Comparison of ENCODE assay signal across 9 mouse cellular contexts in genomic region chr19:10022414-10023303, GRCm38 (mm10). TPM values are rescaled to one million over a fixed set of nuclear protein-coding genes. Genes with fewer than 3 reads are reported as not detected.
DNase-seq lines count a peak whose midpoint lies in the region; ATAC-seq and TF ChIP-seq lines count a peak whose summit lies in the region.
"Had no signal": no experiment of that assay in that cellular context is flagged by ENCODE, and none has a peak within 500 bp of the region (broad histone marks: within the 10 kb centered on the region; RNA-seq: fewer than 3 reads in every experiment).

No protein-coding gene starts in this region.

- 49% methylated on average over 5 of the region's 5 CpGs for WGBS in bone marrow, adult 2 months
- 71% methylated on average over 5 of the region's 5 CpGs for WGBS in heart, embryonic 10.5 days
- 67% methylated on average over 5 of the region's 5 CpGs for WGBS in kidney, embryonic 16.5 days
- WGBS in liver, embryonic 15.5 days (ENCODE audit: insufficient replicate concordance): 68% methylated on average over 5 of the region's 5 CpGs
- 72% methylated on average over 5 of the region's 5 CpGs for WGBS in stomach, embryonic 16.5 days

- TF ChIP-seq CTCF in bone marrow, adult 2 months (IDR thresholded peaks at IDR 0.05; ENCODE audit: control insufficient read depth, insufficient read depth, low read length): no peak

- peaks cover 4% of the 10 kb centered on the region; the same call in 1 of the 2 replicates for H3K27me3 ChIP-seq in heart, embryonic 10.5 days (ENCODE audit: insufficient read depth, poor library complexity, severe bottlenecking)
- H3K27me3 ChIP-seq in kidney, embryonic 16.5 days (ENCODE audit: insufficient read depth, low read length): no peaks in the 10 kb centered on the region
- H3K27me3 ChIP-seq in liver, embryonic 15.5 days: no peaks in the 10 kb centered on the region
- no peaks in the 10 kb centered on the region for H3K27me3 ChIP-seq in stomach, embryonic 16.5 days (ENCODE audit: control insufficient read depth, insufficient read depth, low read length)

- no peak for TF ChIP-seq POLR2A in bone marrow, adult 2 months (IDR thresholded peaks at IDR 0.05; ENCODE audit: borderline replicate concordance, control insufficient read depth, low read depth, low read length)

- H3K4me3 ChIP-seq in bone marrow, adult 2 months (replicated peaks; ENCODE audit: control insufficient read depth, low read depth, low read length): no peak overlapping the region
- no peak overlapping the region for H3K4me3 ChIP-seq in heart, embryonic 10.5 days
- H3K4me3 ChIP-seq in kidney, embryonic 16.5 days (ENCODE audit: low read length): no peak overlapping the region
- H3K4me3 ChIP-seq in liver, embryonic 15.5 days (replicated peaks): peak overlapping the region; percentile 4; the same call in 1 of the 2 replicates
- no peak overlapping the region for H3K4me3 ChIP-seq in stomach, embryonic 16.5 days (replicated peaks; ENCODE audit: low read length)
- H3K4me3 ChIP-seq: neural tube, embryonic 12.5 days had no signal

- H3K27ac ChIP-seq in bone marrow, adult 2 months (ENCODE audit: control insufficient read depth, insufficient read depth, low read depth, low read length, poor library complexity): peak overlapping the region; percentile 39; the same call in 1 of the 2 replicates
- peak overlapping the region; percentile 72; the same call in 1 of the 2 replicates for H3K27ac ChIP-seq in heart, embryonic 10.5 days
- peak overlapping the region; percentile 2 for H3K27ac ChIP-seq in kidney, embryonic 16.5 days (ENCODE audit: low read length)
- H3K27ac ChIP-seq in liver, embryonic 15.5 days (replicated peaks): peak overlapping the region; percentile 56
- peak overlapping the region; percentile 66; the same call in 1 of the 2 replicates for H3K27ac ChIP-seq in stomach, embryonic 16.5 days (ENCODE audit: low read length)
- H3K27ac ChIP-seq: neural tube, embryonic 12.5 days had no signal

- H3K9me3 ChIP-seq in heart, embryonic 10.5 days: no peaks in the 10 kb centered on the region
- no peaks in the 10 kb centered on the region for H3K9me3 ChIP-seq in kidney, embryonic 16.5 days (ENCODE audit: low read length)
- no peaks in the 10 kb centered on the region for H3K9me3 ChIP-seq in liver, embryonic 15.5 days (replicated peaks)
- no peaks in the 10 kb centered on the region for H3K9me3 ChIP-seq in stomach, embryonic 16.5 days (replicated peaks; ENCODE audit: control insufficient read depth, low read length)
- H3K9me3 ChIP-seq: neural tube, embryonic 12.5 days had no signal

- H3K36me3 ChIP-seq in heart, embryonic 10.5 days: peaks cover 7% of the 10 kb centered on the region
- H3K36me3 ChIP-seq in kidney, embryonic 16.5 days (ENCODE audit: insufficient read depth, low read length): no peaks in the 10 kb centered on the region
- H3K36me3 ChIP-seq in liver, embryonic 15.5 days (replicated peaks): peaks cover 94% of the 10 kb centered on the region
- no peaks in the 10 kb centered on the region for H3K36me3 ChIP-seq in stomach, embryonic 16.5 days (ENCODE audit: control insufficient read depth, insufficient read depth, low read length)

- peak; percentile 49 for DNase-seq in left cerebral cortex, adult 18-20 months (ENCODE audit: low spot score in 2 of 2)
- DNase-seq in left cerebral cortex, adult 11 months (ENCODE audit: low spot score): no peak
- DNase-seq in heart, embryonic 10.5 days (ENCODE audit: low spot score): no peak
- DNase-seq in urinary bladder, postnatal 36 days (ENCODE audit: low spot score in 2 of 2): no peak

- H3K9ac ChIP-seq in kidney, embryonic 16.5 days (replicated peaks; ENCODE audit: low read length): no peak overlapping the region; the same call in 1 of the 2 replicates
- 0 out of 2 replicates have a peak overlapping the region, but pooled peaks have one; percentile 13 for H3K9ac ChIP-seq in liver, embryonic 15.5 days
- peak overlapping the region; percentile 22; the same call in 1 of the 2 replicates for H3K9ac ChIP-seq in stomach, embryonic 16.5 days (ENCODE audit: low read length)
- H3K9ac ChIP-seq: neural tube, embryonic 12.5 days had no signal

- peak; percentile 14; the same call in 1 of the 2 replicates for ATAC-seq in kidney, embryonic 16.5 days (ENCODE audit: low FRiP score, low TSS enrichment)
- no peak for ATAC-seq in liver, embryonic 15.5 days (ENCODE audit: insufficient read depth)
- ATAC-seq in stomach, embryonic 16.5 days (ENCODE audit: insufficient read depth, low FRiP score): no peak

- peaks cover 5% of the 10 kb centered on the region; the same call in 1 of the 2 replicates for H3K4me1 ChIP-seq in bone marrow, adult 2 months (ENCODE audit: control insufficient read depth, insufficient read depth, low read length)
- H3K4me1 ChIP-seq in heart, embryonic 10.5 days: peaks cover 70% of the 10 kb centered on the region
- H3K4me1 ChIP-seq in kidney, embryonic 16.5 days (ENCODE audit: insufficient read depth, low read length): peaks cover 56% of the 10 kb centered on the region
- H3K4me1 ChIP-seq in liver, embryonic 15.5 days (replicated peaks): peaks cover 85% of the 10 kb centered on the region
- peaks cover 34% of the 10 kb centered on the region for H3K4me1 ChIP-seq in stomach, embryonic 16.5 days (ENCODE audit: control insufficient read depth, insufficient read depth, low read length)

- H3K4me2 ChIP-seq in kidney, embryonic 16.5 days (replicated peaks; ENCODE audit: low read depth, low read length): no peak overlapping the region
- peak overlapping the region; percentile 27; the same call in 1 of the 2 replicates for H3K4me2 ChIP-seq in liver, embryonic 15.5 days
- H3K4me2 ChIP-seq in stomach, embryonic 16.5 days (ENCODE audit: low read depth, low read length): no peak overlapping the region
- H3K4me2 ChIP-seq: neural tube, embryonic 12.5 days had no signal

RNA-seq across cellular contexts. Expression of gene Fads3, which starts 18.7 kb away (rescaled TPM):
- total RNA-seq in left cerebral cortex, adult 18-20 months (2021): 10 to 100 TPM; 32.2 to 32.6 TPM
- 6.6 and 12.5 TPM in 2 replicates for polyA plus RNA-seq in bone marrow, adult 2 months (2011; ENCODE audit: insufficient read depth, insufficient read length, low replicate concordance, missing spikeins)
- 16.5 and 19.0 TPM in 2 replicates for polyA plus RNA-seq in heart, embryonic 10.5 days (2016; fragmentation: Nextera tagmentation; extraction: Ambion mirVana)
- polyA plus RNA-seq in kidney, embryonic 16.5 days (2015; fragmentation: Nextera tagmentation; extraction: Ambion mirVana): 30.1 and 36.5 TPM in 2 replicates
- 7.6 and 8.9 TPM in 2 replicates for polyA plus RNA-seq in liver, embryonic 15.5 days (2015; fragmentation: Nextera tagmentation; extraction: Ambion mirVana)
- 18.9 and 22.5 TPM in 2 replicates for polyA plus RNA-seq in stomach, embryonic 16.5 days (2015; fragmentation: Nextera tagmentation; extraction: Ambion mirVana)

RNA-seq across cellular contexts. Expression of gene Rab3il1, which starts 21.2 kb away (rescaled TPM):
- 10 to 100 TPM in 1 of 2 experiments, 1 to 10 TPM in 1; 9.6 to 10.2 TPM for total RNA-seq in left cerebral cortex, adult 18-20 months (2021)
- 89.7 and 115 TPM in 2 replicates for polyA plus RNA-seq in bone marrow, adult 2 months (2011; ENCODE audit: insufficient read depth, insufficient read length, low replicate concordance, missing spikeins)
- 51.5 and 57.6 TPM in 2 replicates for polyA plus RNA-seq in heart, embryonic 10.5 days (2016; fragmentation: Nextera tagmentation; extraction: Ambion mirVana)
- polyA plus RNA-seq in kidney, embryonic 16.5 days (2015; fragmentation: Nextera tagmentation; extraction: Ambion mirVana): 32.0 and 34.6 TPM in 2 replicates
- polyA plus RNA-seq in liver, embryonic 15.5 days (2015; fragmentation: Nextera tagmentation; extraction: Ambion mirVana): 245 and 277 TPM in 2 replicates
- 33.7 and 38.1 TPM in 2 replicates for polyA plus RNA-seq in stomach, embryonic 16.5 days (2015; fragmentation: Nextera tagmentation; extraction: Ambion mirVana)

RNA-seq across cellular contexts. Expression of gene Best1, which starts 21.2 kb away (rescaled TPM):
- 1 to 10 TPM; 1.0 to 1.1 TPM for total RNA-seq in left cerebral cortex, adult 18-20 months (2021)
- not detected in 2 replicates for polyA plus RNA-seq in bone marrow, adult 2 months (2011; ENCODE audit: insufficient read depth, insufficient read length, low replicate concordance, missing spikeins)
- 0.73 and 0.95 TPM in 2 replicates for polyA plus RNA-seq in heart, embryonic 10.5 days (2016; fragmentation: Nextera tagmentation; extraction: Ambion mirVana)
- polyA plus RNA-seq in kidney, embryonic 16.5 days (2015; fragmentation: Nextera tagmentation; extraction: Ambion mirVana): 1.4 and 1.9 TPM in 2 replicates
- polyA plus RNA-seq in liver, embryonic 15.5 days (2015; fragmentation: Nextera tagmentation; extraction: Ambion mirVana): 0.09 and 0.12 TPM in 2 replicates
- 0.61 and 0.64 TPM in 2 replicates for polyA plus RNA-seq in stomach, embryonic 16.5 days (2015; fragmentation: Nextera tagmentation; extraction: Ambion mirVana)

RNA-seq across cellular contexts. Expression of gene Fth1, which starts 42.3 kb away (rescaled TPM):
- 1,000 to 10,000 TPM; 2,362 to 2,428 TPM for total RNA-seq in left cerebral cortex, adult 18-20 months (2021)
- polyA plus RNA-seq in bone marrow, adult 2 months (2011; ENCODE audit: insufficient read depth, insufficient read length, low replicate concordance, missing spikeins): 1,509 and 1,706 TPM in 2 replicates
- polyA plus RNA-seq in heart, embryonic 10.5 days (2016; fragmentation: Nextera tagmentation; extraction: Ambion mirVana): 1,706 and 1,823 TPM in 2 replicates
- polyA plus RNA-seq in kidney, embryonic 16.5 days (2015; fragmentation: Nextera tagmentation; extraction: Ambion mirVana): 1,651 and 1,666 TPM in 2 replicates
- 3,441 and 3,837 TPM in 2 replicates for polyA plus RNA-seq in liver, embryonic 15.5 days (2015; fragmentation: Nextera tagmentation; extraction: Ambion mirVana)
- polyA plus RNA-seq in stomach, embryonic 16.5 days (2015; fragmentation: Nextera tagmentation; extraction: Ambion mirVana): 1,902 and 2,108 TPM in 2 replicates

Comparison
In these comparisons a context has a peak if more than half of its experiments do, and no peak if none do; other contexts are left out.
1. DNase-seq: peak in left cerebral cortex, adult 18-20 months (2 of 2); none in left cerebral cortex, adult 11 months (single experiment), heart, embryonic 10.5 days (single experiment) and urinary bladder, postnatal 36 days (0 of 2).
2. H3K27ac ChIP-seq: peak in every context shown above with its lines; median percentile 72 in heart, embryonic 10.5 days; 66 in stomach, embryonic 16.5 days; 56 in liver, embryonic 15.5 days; 39 in bone marrow, adult 2 months; 2 in kidney, embryonic 16.5 days.